Mouse (Mus musculus): ENCODE measurements around the gene Nisch. TPM values are rescaled to one million over a fixed set of nuclear protein-coding genes. Genes with fewer than 3 reads are reported as not detected.

The Nisch gene
- polyA plus RNA-seq, 1 experiment from 2014 or later, result 331 TPM

- Histone ChIP-seq H3K4me1 (ENCODE audit: control insufficient read depth, insufficient read depth, low read length) (peaks cover 19% of the 10 kb centered on the region), H3K27ac (ENCODE audit: low read length) (no peak overlapping the region), H3K4me2 (ENCODE audit: low read depth, low read length) (peak overlapping the region; percentile 23; the same call in 1 of the 2 replicates), H3K36me3 (ENCODE audit: control insufficient read depth, insufficient read depth) (peaks cover 3% of the 10 kb centered on the region), H3K9ac (ENCODE audit: low read length) (no peak overlapping the region), H3K27me3 (ENCODE audit: control insufficient read depth, insufficient read depth, low read length) (no peaks in the 10 kb centered on the region), H3K9me3 (replicated peaks; ENCODE audit: control insufficient read depth, low read length) (no peaks in the 10 kb centered on the region), H3K4me3 (ENCODE audit: low read length) (no peak overlapping the region)
- no peak for ATAC-seq (replicated peaks; ENCODE audit: extremely low read depth, insufficient read depth, low FRiP score)
- WGBS, result 55% methylated on average over 7 of the region's 7 CpGs
Measured at GRCm38 (mm10) chr14:31165458-31165857, 51.3 kb downstream of the Nisch start.

- Histone ChIP-seq H3K27ac (ENCODE audit: low read length) (no peak overlapping the region), H3K27me3 (ENCODE audit: control insufficient read depth, insufficient read depth, low read length) (no peaks in the 10 kb centered on the region)
- 59% methylated on average over 2 of the region's 2 CpGs for WGBS
Measured at GRCm38 (mm10) chr14:31165010-31165409, 51.7 kb downstream of the Nisch start.

GRCm38 (mm10) chr14:31164067-31164466, 52.7 kb downstream of the Nisch start:
- peak overlapping the region; percentile 37; the same call in 1 of the 2 replicates for H3K27ac ChIP-seq (ENCODE audit: low read length)
- 35% methylated on average over 8 of the region's 8 CpGs for WGBS
- no peaks in the 10 kb centered on the region for H3K36me3 ChIP-seq (ENCODE audit: control insufficient read depth, insufficient read depth)
- H3K27me3 ChIP-seq (ENCODE audit: control insufficient read depth, insufficient read depth, low read length), result no peaks in the 10 kb centered on the region
- no peaks in the 10 kb centered on the region for H3K9me3 ChIP-seq (replicated peaks; ENCODE audit: control insufficient read depth, low read length)
- no peak overlapping the region for H3K4me3 ChIP-seq (ENCODE audit: low read length)
- no peak overlapping the region for H3K9ac ChIP-seq (ENCODE audit: low read length)
- ATAC-seq (replicated peaks; ENCODE audit: extremely low read depth, insufficient read depth, low FRiP score), result no peak
- no peak overlapping the region for H3K4me2 ChIP-seq (ENCODE audit: low read depth, low read length)
- peaks cover 17% of the 10 kb centered on the region for H3K4me1 ChIP-seq (ENCODE audit: control insufficient read depth, insufficient read depth, low read length)

More at GRCm38 (mm10) chr14:31165010-31165409, 51.7 kb downstream of the Nisch start:
- no peaks in the 10 kb centered on the region; the same call in 1 of the 2 replicates for H3K36me3 ChIP-seq (ENCODE audit: control insufficient read depth, insufficient read depth)
- no peak overlapping the region for H3K9ac ChIP-seq (ENCODE audit: low read length)
- no peak overlapping the region for H3K4me2 ChIP-seq (ENCODE audit: low read depth, low read length)
- peaks cover 19% of the 10 kb centered on the region for H3K4me1 ChIP-seq (ENCODE audit: control insufficient read depth, insufficient read depth, low read length)
- no peak for ATAC-seq (replicated peaks; ENCODE audit: extremely low read depth, insufficient read depth, low FRiP score)
- no peak overlapping the region for H3K4me3 ChIP-seq (ENCODE audit: low read length)
- H3K9me3 ChIP-seq (replicated peaks; ENCODE audit: control insufficient read depth, low read length), result no peaks in the 10 kb centered on the region

- Histone ChIP-seq H3K9ac (ENCODE audit: low read length) (no peak overlapping the region), H3K9me3 (replicated peaks; ENCODE audit: control insufficient read depth, low read length) (no peaks in the 10 kb centered on the region), H3K4me3 (ENCODE audit: low read length) (no peak overlapping the region), H3K36me3 (ENCODE audit: control insufficient read depth, insufficient read depth) (no peaks in the 10 kb centered on the region), H3K27ac (ENCODE audit: low read length) (no peak overlapping the region), H3K4me2 (ENCODE audit: low read depth, low read length) (no peak overlapping the region), H3K27me3 (ENCODE audit: control insufficient read depth, insufficient read depth, low read length) (no peaks in the 10 kb centered on the region), H3K4me1 (ENCODE audit: control insufficient read depth, insufficient read depth, low read length) (peaks cover 17% of the 10 kb centered on the region)
- ATAC-seq (replicated peaks; ENCODE audit: extremely low read depth, insufficient read depth, low FRiP score), result no peak
- 76% methylated on average over 10 of the region's 10 CpGs for WGBS
Measured at GRCm38 (mm10) chr14:31161638-31162037, 55.1 kb downstream of the Nisch start.

- Histone ChIP-seq H3K27me3 (ENCODE audit: control insufficient read depth, insufficient read depth, low read length) (no peaks in the 10 kb centered on the region), H3K9ac (ENCODE audit: low read length) (no peak overlapping the region), H3K4me2 (ENCODE audit: low read depth, low read length) (no peak overlapping the region), H3K9me3 (replicated peaks; ENCODE audit: control insufficient read depth, low read length) (no peaks in the 10 kb centered on the region), H3K36me3 (ENCODE audit: control insufficient read depth, insufficient read depth) (no peaks in the 10 kb centered on the region), H3K4me1 (ENCODE audit: control insufficient read depth, insufficient read depth, low read length) (peaks cover 17% of the 10 kb centered on the region), H3K27ac (ENCODE audit: low read length) (no peak overlapping the region), H3K4me3 (ENCODE audit: low read length) (no peak overlapping the region)
- ATAC-seq (replicated peaks; ENCODE audit: extremely low read depth, insufficient read depth, low FRiP score), result no peak
- 81% methylated on average over 7 of the region's 7 CpGs for WGBS
Measured at GRCm38 (mm10) chr14:31161191-31161590, 55.6 kb downstream of the Nisch start.

- H3K4me3 ChIP-seq (ENCODE audit: low read length), result no peak overlapping the region
- H3K9me3 ChIP-seq (replicated peaks; ENCODE audit: control insufficient read depth, low read length), result no peaks in the 10 kb centered on the region
- no peak overlapping the region for H3K27ac ChIP-seq (ENCODE audit: low read length)
- peaks cover 14% of the 10 kb centered on the region for H3K4me1 ChIP-seq (ENCODE audit: control insufficient read depth, insufficient read depth, low read length)
- no peaks in the 10 kb centered on the region for H3K36me3 ChIP-seq (ENCODE audit: control insufficient read depth, insufficient read depth)
- no peak overlapping the region for H3K9ac ChIP-seq (ENCODE audit: low read length)
- 58% methylated on average over 27 of the region's 27 CpGs for WGBS
- H3K27me3 ChIP-seq (ENCODE audit: control insufficient read depth, insufficient read depth, low read length), result no peaks in the 10 kb centered on the region
- H3K4me2 ChIP-seq (ENCODE audit: low read depth, low read length), result no peak overlapping the region
- ATAC-seq (replicated peaks; ENCODE audit: extremely low read depth, insufficient read depth, low FRiP score), result no peak
Measured at GRCm38 (mm10) chr14:31160196-31161150, 56.3 kb downstream of the Nisch start.

GRCm38 (mm10) chr14:31145694-31146093, 71.1 kb downstream of the Nisch start:
- Histone ChIP-seq H3K9ac (ENCODE audit: low read length) (no peak overlapping the region), H3K27ac (ENCODE audit: low read length) (no peak overlapping the region), H3K4me1 (ENCODE audit: control insufficient read depth, insufficient read depth, low read length) (no peaks in the 10 kb centered on the region), H3K27me3 (ENCODE audit: control insufficient read depth, insufficient read depth, low read length) (no peaks in the 10 kb centered on the region), H3K4me2 (ENCODE audit: low read depth, low read length) (no peak overlapping the region), H3K4me3 (ENCODE audit: low read length) (no peak overlapping the region), H3K36me3 (ENCODE audit: control insufficient read depth, insufficient read depth) (peaks cover 19% of the 10 kb centered on the region), H3K9me3 (replicated peaks; ENCODE audit: control insufficient read depth, low read length) (0 out of 2 replicates have a peak, but pooled peaks cover 6% of the 10 kb centered on the region)
- no peak for ATAC-seq (replicated peaks; ENCODE audit: extremely low read depth, insufficient read depth, low FRiP score)
- WGBS, result 92% methylated on average over 11 of the region's 11 CpGs

- no peak overlapping the region for H3K4me3 ChIP-seq (ENCODE audit: low read length)
- H3K27me3 ChIP-seq (ENCODE audit: control insufficient read depth, insufficient read depth, low read length), result no peaks in the 10 kb centered on the region
- whole genome bisulfite sequencing, result 93% methylated on average over 14 of the region's 14 CpGs
- no peak for ATAC-seq (replicated peaks; ENCODE audit: extremely low read depth, insufficient read depth, low FRiP score)
- 0 out of 2 replicates have a peak, but pooled peaks cover 6% of the 10 kb centered on the region for H3K9me3 ChIP-seq (replicated peaks; ENCODE audit: control insufficient read depth, low read length)
- H3K4me1 ChIP-seq (ENCODE audit: control insufficient read depth, insufficient read depth, low read length), result peaks cover 2% of the 10 kb centered on the region; the same call in 1 of the 2 replicates
- peaks cover 54% of the 10 kb centered on the region for H3K36me3 ChIP-seq (ENCODE audit: control insufficient read depth, insufficient read depth)
- no peak overlapping the region for H3K4me2 ChIP-seq (ENCODE audit: low read depth, low read length)
- H3K9ac ChIP-seq (ENCODE audit: low read length), result no peak overlapping the region
- no peak overlapping the region for H3K27ac ChIP-seq (ENCODE audit: low read length)
Measured at GRCm38 (mm10) chr14:31141011-31141410, 75.7 kb downstream of the Nisch start.

- no peak for ATAC-seq (replicated peaks; ENCODE audit: extremely low read depth, insufficient read depth, low FRiP score)
- Histone ChIP-seq H3K36me3 (ENCODE audit: control insufficient read depth, insufficient read depth) (peaks cover 63% of the 10 kb centered on the region), H3K4me3 (ENCODE audit: low read length) (no peak overlapping the region), H3K4me2 (ENCODE audit: low read depth, low read length) (no peak overlapping the region), H3K27ac (ENCODE audit: low read length) (no peak overlapping the region), H3K4me1 (ENCODE audit: control insufficient read depth, insufficient read depth, low read length) (peaks cover 2% of the 10 kb centered on the region; the same call in 1 of the 2 replicates), H3K9me3 (replicated peaks; ENCODE audit: control insufficient read depth, low read length) (0 out of 2 replicates have a peak, but pooled peaks cover 6% of the 10 kb centered on the region), H3K9ac (ENCODE audit: low read length) (no peak overlapping the region), H3K27me3 (ENCODE audit: control insufficient read depth, insufficient read depth, low read length) (no peaks in the 10 kb centered on the region)
- WGBS, result 91% methylated on average over 15 of the region's 15 CpGs
Measured at GRCm38 (mm10) chr14:31140141-31140540, 76.6 kb downstream of the Nisch start.
